Mouse (Mus musculus) forebrain, embryonic 15.5 days (tissue): ENCODE measurements at regions not wholly inside any gene's neighbourhood (a gene's known extent, or its start where the extent isn't known, plus 50 kb on each side); places are given as distances from the start of the nearest gene placed in this dataset.
A peak's percentile ranks its signal among the peaks of the same experiment; 100 is the strongest.
"Not testable (repeated sequence)": the region's sequence is repeated elsewhere in the genome, so short reads cannot be mapped to it uniquely, and the experiment has no call there.

Experiments used
- ATAC-seq: fragments of 200-750 bp; cut with Nextera tagmentation; replicated peaks from 2 replicates; pipeline ENCODE4 v1.8.0; 2017; ENCODE audit warnings: mild to moderate bottlenecking, moderate TSS enrichment, moderate library complexity
- H3K27ac ChIP-seq: fragments of 300-500 bp; sonication (generic); replicated peaks from 2 replicates; pipeline ENCODE4 v1.5.1; 2015; ENCODE audit warnings: mild to moderate bottlenecking, inconsistent platforms
- H3K27me3 ChIP-seq: fragments of 300-500 bp; sonication (generic); 2 replicates; pipeline ENCODE4 v1.6.1; 2015; ENCODE audit warnings: inconsistent platforms
- H3K36me3 ChIP-seq: fragments of 300-500 bp; sonication (generic); 2 replicates; pipeline ENCODE4 v1.6.1; 2015; ENCODE audit warnings: mild to moderate bottlenecking, inconsistent platforms
- H3K4me1 ChIP-seq: fragments of 300-500 bp; sonication (generic); 2 replicates; pipeline ENCODE4 v1.6.1; 2015; ENCODE audit warnings: inconsistent platforms
- H3K4me2 ChIP-seq: fragments of 300-500 bp; sonication (generic); replicated peaks from 2 replicates; pipeline ENCODE4 v1.6.1; 2015; ENCODE audit warnings: mild to moderate bottlenecking, inconsistent platforms
- H3K4me3 ChIP-seq: fragments of 300-500 bp; sonication (generic); 2 replicates; pipeline ENCODE4 v1.5.1; 2015; ENCODE audit warnings: mild to moderate bottlenecking, inconsistent platforms
- H3K9ac ChIP-seq: fragments of 300-500 bp; sonication (generic); replicated peaks from 2 replicates; pipeline ENCODE4 v1.6.1; 2015; ENCODE audit warnings: mild to moderate bottlenecking, inconsistent platforms
- H3K9me3 ChIP-seq: fragments of 300-500 bp; sonication (generic); 2 replicates; pipeline ENCODE4 v1.6.1; 2016; ENCODE audit warnings: inconsistent platforms
- WGBS: fragments of 180-500 bp; shearing (Covaris S2); methylation state at CpG from one replicate; pipeline ENCODE4 v1.1.7; 2015; ENCODE audit warnings: mixed read lengths; 5-methylcytosine and 5-hydroxymethylcytosine counted together

GRCm38 (mm10) chr14:17046808-17047207 is 227.9 kb upstream of the Rarb start:
- no peak overlapping the region for H3K4me2 ChIP-seq
- H3K27me3 ChIP-seq, result no peaks in the 10 kb centered on the region
- no peak for ATAC-seq
- no peak overlapping the region for H3K4me3 ChIP-seq
- H3K9ac ChIP-seq, result no peak overlapping the region
- no peak overlapping the region for H3K27ac ChIP-seq
- H3K36me3 ChIP-seq, result no peaks in the 10 kb centered on the region
- no peaks in the 10 kb centered on the region for H3K4me1 ChIP-seq
- WGBS, result 87% methylated on average over 2 of the region's 2 CpGs
- no peaks in the 10 kb centered on the region for H3K9me3 ChIP-seq

DNA sequence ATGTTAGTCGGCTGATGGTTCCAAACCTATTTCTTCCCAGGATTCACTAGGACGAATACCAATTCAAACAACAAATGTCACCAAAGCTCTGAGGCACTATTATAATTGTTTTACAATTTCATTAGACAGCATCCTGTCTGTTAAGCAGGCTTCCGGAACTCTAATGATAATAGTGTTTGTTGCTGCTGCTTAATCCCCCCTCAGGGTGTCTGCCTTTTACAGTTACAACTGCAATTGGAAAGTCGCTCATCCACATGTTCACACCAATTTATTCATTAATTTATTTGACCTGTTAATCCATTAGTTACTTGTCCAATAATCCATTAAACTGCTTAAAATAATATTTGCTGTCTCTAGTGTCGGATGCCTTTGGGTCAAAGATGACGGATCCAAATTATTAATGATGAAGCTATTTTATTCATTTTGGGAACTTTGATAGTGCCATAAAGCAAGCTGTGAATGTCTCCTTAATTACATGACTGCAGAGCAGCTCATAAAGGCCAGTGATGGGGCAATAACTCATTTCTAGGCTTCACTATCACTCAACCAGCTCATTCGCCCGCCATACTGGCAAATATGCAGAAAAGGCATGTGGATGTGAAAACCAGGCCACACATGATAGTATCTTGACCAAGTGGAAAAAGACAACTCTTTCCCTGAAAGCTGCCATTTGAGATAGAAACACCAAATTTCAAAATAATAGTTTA is 226.6 kb upstream of the Rarb start:
- no peaks in the 10 kb centered on the region for H3K4me1 ChIP-seq
- H3K9ac ChIP-seq, result no peak overlapping the region
- no peaks in the 10 kb centered on the region for H3K27me3 ChIP-seq
- no peak overlapping the region for H3K4me2 ChIP-seq
- 83% methylated on average over 8 of the region's 8 CpGs for WGBS
- no peak overlapping the region for H3K27ac ChIP-seq
- H3K36me3 ChIP-seq, result no peaks in the 10 kb centered on the region
- no peaks in the 10 kb centered on the region for H3K9me3 ChIP-seq
- no peak for ATAC-seq
- H3K4me3 ChIP-seq, result no peak overlapping the region

DNA sequence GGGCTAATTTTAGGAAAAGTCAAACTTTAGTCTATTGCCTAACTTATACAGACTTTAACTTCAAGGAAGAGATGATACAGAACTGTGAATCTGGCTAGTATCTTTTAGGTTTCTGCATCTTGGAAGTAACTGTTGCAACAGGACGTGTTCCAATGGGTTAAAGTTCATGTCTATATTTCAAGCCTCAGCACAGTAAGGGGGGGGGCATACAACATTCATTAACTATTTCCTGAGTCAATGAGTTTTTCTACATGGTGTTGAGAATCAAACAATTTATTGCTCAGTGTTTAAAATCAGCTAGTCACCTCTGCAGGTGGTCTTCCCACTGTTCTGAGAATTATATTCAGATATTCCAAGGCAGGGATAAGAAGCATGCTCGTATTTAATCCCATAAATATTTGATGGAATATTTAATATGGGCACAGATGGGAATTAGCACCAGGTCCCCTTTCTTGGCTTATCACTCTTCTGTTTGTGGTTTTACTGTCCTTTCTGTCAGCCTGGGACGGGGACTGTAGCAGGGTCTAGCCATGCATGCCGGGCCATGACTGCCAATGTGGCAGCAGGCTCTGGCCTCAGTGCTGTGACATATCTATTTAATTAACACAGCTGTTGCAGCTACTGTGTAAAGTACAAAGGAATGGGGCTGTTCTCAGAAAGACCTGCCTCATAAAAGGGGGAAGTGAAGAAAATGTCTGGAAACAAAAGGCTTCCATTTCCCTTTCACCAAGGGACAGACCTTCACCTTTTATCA is 201.8 kb upstream of the Rarb start:
- Histone ChIP-seq H3K27ac (no peak overlapping the region), H3K27me3 (no peaks in the 10 kb centered on the region), H3K9ac (no peak overlapping the region), H3K36me3 (no peaks in the 10 kb centered on the region), H3K4me1 (no peaks in the 10 kb centered on the region), H3K9me3 (no peaks in the 10 kb centered on the region), H3K4me2 (no peak overlapping the region), H3K4me3 (no peak overlapping the region)
- 35% methylated on average over 4 of the region's 4 CpGs for WGBS
- peak; percentile 61; the same call in 1 of the 2 replicates for ATAC-seq

GRCm38 (mm10) chr14:17012931-17013330 is 194.0 kb upstream of the Rarb start:
- no peak overlapping the region for H3K27ac ChIP-seq
- no peak overlapping the region for H3K4me2 ChIP-seq
- no peaks in the 10 kb centered on the region for H3K9me3 ChIP-seq
- H3K27me3 ChIP-seq, result no peaks in the 10 kb centered on the region
- no peaks in the 10 kb centered on the region for H3K4me1 ChIP-seq
- no peak overlapping the region for H3K9ac ChIP-seq
- no peaks in the 10 kb centered on the region for H3K36me3 ChIP-seq
- 92% methylated on average over 1 of the region's 1 CpGs for WGBS
- no peak overlapping the region for H3K4me3 ChIP-seq
- no peak for ATAC-seq

DNA sequence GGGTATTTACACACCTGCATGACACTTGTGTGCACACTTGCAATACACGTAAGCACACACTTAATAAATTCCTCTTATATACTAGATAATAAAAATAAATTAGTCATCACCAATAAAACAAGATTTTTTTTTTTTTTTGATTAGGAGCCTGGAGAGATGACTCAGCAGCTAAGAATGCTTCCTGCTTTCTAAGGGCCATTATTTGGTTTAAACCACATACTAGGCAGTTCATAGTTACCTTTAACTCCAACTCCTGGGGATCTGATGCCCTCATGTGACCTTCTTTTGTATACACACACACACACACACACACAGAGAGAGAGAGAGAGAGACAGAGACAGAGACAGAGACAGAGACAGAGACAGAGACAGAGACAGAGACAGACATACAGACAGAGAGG is 193.2 kb upstream of the Rarb start:
- H3K4me1 ChIP-seq, result no peaks in the 10 kb centered on the region
- H3K9me3 ChIP-seq, result no peaks in the 10 kb centered on the region
- no peak overlapping the region for H3K9ac ChIP-seq
- no peak overlapping the region for H3K4me2 ChIP-seq
- H3K27me3 ChIP-seq, result no peaks in the 10 kb centered on the region
- no peak overlapping the region for H3K27ac ChIP-seq
- ATAC-seq, result no peak
- H3K4me3 ChIP-seq, result no peak overlapping the region
- no peaks in the 10 kb centered on the region for H3K36me3 ChIP-seq
- 95% methylated on average over 1 of the region's 1 CpGs for WGBS

DNA sequence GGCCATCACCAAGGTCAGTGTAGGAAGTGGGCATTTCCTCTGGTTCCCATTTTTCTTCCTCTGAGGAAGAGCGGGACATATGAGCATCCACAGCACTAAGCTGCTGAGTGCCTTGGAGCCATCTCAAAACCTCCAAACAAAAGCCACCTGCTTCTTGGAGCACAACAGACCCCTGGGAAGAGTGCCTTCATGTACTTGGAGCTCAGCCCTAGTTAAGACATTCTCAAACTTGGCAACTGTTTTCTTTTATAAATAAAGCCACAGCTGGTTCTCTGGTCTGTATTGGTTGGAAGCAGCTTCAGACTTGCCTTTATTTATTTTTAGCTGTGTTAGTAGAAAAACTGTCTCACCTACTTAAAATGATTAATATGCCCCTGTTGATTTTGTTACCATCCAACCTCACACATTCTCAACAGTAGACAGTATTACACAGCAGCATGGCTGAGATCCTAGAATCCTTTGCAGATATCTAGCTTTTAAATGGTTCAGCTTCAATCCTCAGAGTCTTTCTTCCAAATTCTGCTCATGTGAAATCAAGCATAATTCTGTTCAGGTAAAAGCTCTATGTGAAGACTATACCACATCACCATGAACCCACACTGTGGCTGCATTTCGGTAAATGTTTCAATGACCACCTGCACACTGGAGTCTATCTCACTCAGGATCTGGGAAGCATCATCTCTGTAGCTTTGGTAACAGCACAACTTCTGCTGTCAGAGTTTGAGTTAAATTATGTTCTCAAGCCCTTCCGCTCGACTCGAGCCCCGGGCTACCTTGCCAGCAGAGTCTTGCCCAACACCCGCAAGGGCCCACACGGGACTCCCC is 186.4 kb upstream of the Rarb start:
- H3K36me3 ChIP-seq, result no peaks in the 10 kb centered on the region
- H3K4me2 ChIP-seq, result no peak overlapping the region
- H3K27me3 ChIP-seq, result no peaks in the 10 kb centered on the region
- no peaks in the 10 kb centered on the region for H3K4me1 ChIP-seq
- no peak overlapping the region for H3K9ac ChIP-seq
- H3K4me3 ChIP-seq, result no peak overlapping the region
- no peak overlapping the region for H3K27ac ChIP-seq
- no peaks in the 10 kb centered on the region for H3K9me3 ChIP-seq
- 92% methylated on average over 8 of the region's 8 CpGs for WGBS
- ATAC-seq, result no peak

DNA sequence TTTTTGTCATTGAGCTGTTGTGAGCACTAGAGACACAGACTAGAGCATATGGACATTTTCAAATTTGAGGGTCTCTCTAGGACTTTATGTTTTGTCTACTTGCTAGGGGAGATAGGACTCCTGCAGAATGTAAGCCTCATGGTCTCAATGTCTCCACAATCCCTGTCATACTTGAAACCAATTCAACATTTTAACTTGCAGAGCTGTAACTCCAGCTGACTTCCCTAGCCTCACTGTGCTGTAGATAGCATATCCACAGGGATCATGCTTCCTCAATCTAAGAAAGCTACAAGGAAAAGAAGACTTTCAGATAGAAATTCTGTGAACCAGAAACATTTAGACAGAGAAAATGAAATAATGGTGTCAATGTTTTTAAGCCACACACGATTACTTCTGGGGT is 185.8 kb upstream of the Rarb start:
- Histone ChIP-seq H3K4me3 (no peak overlapping the region), H3K27ac (no peak overlapping the region), H3K27me3 (no peaks in the 10 kb centered on the region), H3K4me1 (no peaks in the 10 kb centered on the region), H3K9ac (no peak overlapping the region), H3K36me3 (no peaks in the 10 kb centered on the region), H3K9me3 (no peaks in the 10 kb centered on the region), H3K4me2 (no peak overlapping the region)
- 85% methylated on average over 1 of the region's 1 CpGs for WGBS
- ATAC-seq, result no peak

GRCm38 (mm10) chr14:16996716-16997115 is 177.8 kb upstream of the Rarb start:
- no peaks in the 10 kb centered on the region for H3K27me3 ChIP-seq
- no peak overlapping the region for H3K9ac ChIP-seq
- no peak overlapping the region for H3K27ac ChIP-seq
- H3K36me3 ChIP-seq, result no peaks in the 10 kb centered on the region
- no peak overlapping the region for H3K4me3 ChIP-seq
- H3K4me1 ChIP-seq, result no peaks in the 10 kb centered on the region
- H3K9me3 ChIP-seq, result no peaks in the 10 kb centered on the region
- 58% methylated on average over 2 of the region's 2 CpGs for WGBS
- no peak for ATAC-seq
- no peak overlapping the region for H3K4me2 ChIP-seq

- H3K36me3 ChIP-seq, H3K4me1 ChIP-seq, ATAC-seq, H3K9ac ChIP-seq, H3K27me3 ChIP-seq, H3K4me2 ChIP-seq, H3K9me3 ChIP-seq, H3K27ac ChIP-seq, H3K4me3 ChIP-seq: not testable (repeated sequence)
- 87% methylated on average over 2 of the region's 2 CpGs for WGBS
These were observed 152.0 kb upstream of the Rarb start for GRCm38 (mm10) chr14:16970911-16971310.

GRCm38 (mm10) chr14:16964717-16965391 is 145.9 kb upstream of the Rarb start:
- Histone ChIP-seq H3K9ac (no peak overlapping the region), H3K4me1 (no peaks in the 10 kb centered on the region), H3K27me3 (no peaks in the 10 kb centered on the region), H3K36me3 (no peaks in the 10 kb centered on the region), H3K4me2 (no peak overlapping the region), H3K9me3 (no peaks in the 10 kb centered on the region), H3K27ac (no peak overlapping the region), H3K4me3 (no peak overlapping the region)
- no peak for ATAC-seq
- 62% methylated on average over 2 of the region's 2 CpGs for WGBS

DNA sequence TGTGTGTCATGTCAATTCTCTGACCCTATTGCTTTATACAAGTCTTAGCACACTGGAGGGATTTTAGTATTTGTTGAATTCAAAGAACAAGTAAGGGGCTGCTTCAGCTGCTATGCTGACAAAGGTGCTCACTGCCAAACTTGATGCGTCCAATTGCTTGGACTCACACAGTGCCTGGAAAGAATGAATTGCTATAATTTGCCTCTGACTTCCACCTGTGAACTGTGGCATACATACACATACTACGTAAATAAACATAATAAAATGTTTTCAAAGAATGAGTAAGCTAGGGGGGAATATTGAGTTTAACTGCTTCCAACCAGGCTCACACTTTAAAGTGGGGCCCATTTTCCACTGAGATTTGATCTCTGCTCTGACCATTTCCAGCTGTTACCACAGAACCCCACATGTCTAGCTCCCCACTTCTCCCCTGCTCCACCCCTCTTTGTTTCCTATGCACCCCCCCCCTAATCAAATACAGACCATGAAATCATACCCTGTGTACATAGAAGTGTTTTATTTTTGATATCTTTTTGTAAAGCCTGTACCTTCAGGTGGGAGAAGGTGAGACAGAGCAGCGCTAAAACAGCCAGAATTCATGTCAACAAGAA is 143.4 kb upstream of the Rarb start:
- WGBS, result 86% methylated on average over 3 of the region's 3 CpGs
- H3K27me3 ChIP-seq, result no peaks in the 10 kb centered on the region
- H3K9me3 ChIP-seq, result no peaks in the 10 kb centered on the region
- H3K4me3 ChIP-seq, result no peak overlapping the region
- H3K9ac ChIP-seq, result no peak overlapping the region
- no peak for ATAC-seq
- H3K27ac ChIP-seq, result no peak overlapping the region
- H3K4me1 ChIP-seq, result no peaks in the 10 kb centered on the region
- no peak overlapping the region for H3K4me2 ChIP-seq
- H3K36me3 ChIP-seq, result no peaks in the 10 kb centered on the region
